Mouse (Mus musculus) kidney, embryonic 14.5 days (tissue): ENCODE measurements around the gene Cisd1. TPM values are rescaled to one million over a fixed set of nuclear protein-coding genes. Genes with fewer than 3 reads are reported as not detected.

Experiments used
- ATAC-seq: fragments of 200-750 bp; cut with Nextera tagmentation; 2 replicates; pipeline ENCODE4 v1.8.0; 2017; ENCODE audit warnings: moderate number of reproducible peaks, mild to moderate bottlenecking, moderate TSS enrichment, moderate library complexity; ENCODE audit not compliant: low FRiP score, low TSS enrichment
- H3K27ac ChIP-seq: fragments of 300-500 bp; sonication (generic); 2 replicates; pipeline ENCODE4 v1.5.1; 2014; ENCODE audit warnings: low read depth, mild to moderate bottlenecking, low read length, moderate library complexity, mixed read lengths
- H3K27me3 ChIP-seq: fragments of 300-500 bp; sonication (generic); 2 replicates; pipeline ENCODE4 v1.6.1; 2014; ENCODE audit warnings: mild to moderate bottlenecking, low read length; ENCODE audit not compliant: control insufficient read depth, insufficient read depth
- H3K36me3 ChIP-seq: fragments of 300-500 bp; sonication (generic); 2 replicates; pipeline ENCODE4 v1.6.1; 2014; ENCODE audit warnings: low read length, mixed read lengths; ENCODE audit not compliant: control insufficient read depth, insufficient read depth
- H3K4me1 ChIP-seq: fragments of 300-500 bp; sonication (generic); 2 replicates; pipeline ENCODE4 v1.6.1; 2014; ENCODE audit warnings: low read length, mixed read lengths; ENCODE audit not compliant: control insufficient read depth, insufficient read depth
- H3K4me2 ChIP-seq: fragments of 300-500 bp; sonication (generic); replicated peaks from 2 replicates; pipeline ENCODE4 v1.6.1; 2014; ENCODE audit warnings: low read depth, mild to moderate bottlenecking, low read length
- H3K4me3 ChIP-seq: fragments of 300-500 bp; sonication (generic); 2 replicates; pipeline ENCODE4 v1.5.1; 2014; ENCODE audit warnings: mild to moderate bottlenecking, low read length
- H3K9ac ChIP-seq: fragments of 300-500 bp; sonication (generic); 2 replicates; pipeline ENCODE4 v1.6.1; 2014; ENCODE audit warnings: low read depth, mild to moderate bottlenecking, low read length, moderate library complexity
- H3K9me3 ChIP-seq: fragments of 300-500 bp; sonication (generic); 2 replicates; pipeline ENCODE4 v1.6.1; 2016; ENCODE audit warnings: low read length; ENCODE audit not compliant: control insufficient read depth
- WGBS: fragments of 180-500 bp; shearing (Covaris S2); extraction: QIAGEN DNeasy Blood & Tissue Kit; methylation state at CpG from one replicate; pipeline ENCODE4 v1.1.7; 2014; 5-methylcytosine and 5-hydroxymethylcytosine counted together
- polyA plus RNA-seq: library from polyadenylated mRNA; unstranded; fragments of >200 nt; fragmentation: Nextera tagmentation; extraction: Ambion mirVana; gene quantifications from 2 replicates; pipeline ENCODE4 v1.2.1, GENCODE M21; 2014

Cisd1 gene
- polyA plus RNA-seq, 1 experiment from 2014 or later: 130 TPM

DNA sequence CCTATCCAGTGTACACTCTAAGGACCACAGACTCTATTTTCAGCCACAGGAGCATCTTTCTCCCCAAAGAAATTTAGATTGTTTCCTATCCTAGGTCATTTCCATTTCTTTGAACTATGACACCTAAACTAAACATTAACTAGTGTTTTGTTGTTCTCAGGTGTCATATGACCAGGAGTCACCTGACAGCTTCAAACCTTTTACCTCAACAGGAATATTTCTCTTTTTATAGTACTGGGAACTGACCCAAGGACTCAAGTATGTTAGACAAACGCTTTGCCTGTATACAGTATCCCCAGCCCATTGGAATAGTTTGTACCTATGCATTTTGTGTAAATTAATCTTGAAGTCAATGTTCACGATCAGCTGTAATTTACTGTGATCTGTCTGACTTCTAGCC is 7.0 kb downstream of the Cisd1 start:
- Histone ChIP-seq H3K27me3 (no peaks in the 10 kb centered on the region), H3K4me2 (no peak overlapping the region), H3K4me1 (no peaks in the 10 kb centered on the region), H3K9me3 (no peaks in the 10 kb centered on the region), H3K4me3 (no peak overlapping the region), H3K9ac (no peak overlapping the region), H3K36me3 (peaks cover 16% of the 10 kb centered on the region; the same call in 1 of the 2 replicates), H3K27ac (no peak overlapping the region)
- WGBS: 41% methylated on average over 2 of the region's 2 CpGs
- no peak for ATAC-seq

DNA sequence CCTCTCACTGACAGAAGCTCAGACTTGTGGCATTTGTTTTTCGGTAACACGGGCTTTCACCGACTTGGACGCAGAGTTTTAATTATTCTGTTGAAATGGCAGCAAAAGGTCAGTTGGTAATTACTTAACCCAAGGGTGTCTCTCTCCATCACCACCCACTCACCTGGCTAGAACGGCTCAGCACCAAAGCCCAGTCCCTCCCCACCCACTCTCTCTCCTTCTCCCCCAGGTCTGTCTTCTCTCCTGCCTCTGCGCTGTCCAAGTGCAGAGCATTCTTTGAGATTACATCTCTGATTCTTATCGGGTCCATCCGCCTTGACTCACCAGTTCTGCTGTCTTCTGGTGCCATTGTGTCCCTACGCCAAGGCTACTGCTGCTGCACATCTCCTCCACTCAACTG is 11.9 kb downstream of the Cisd1 start:
- WGBS: 91% methylated on average over 9 of the region's 9 CpGs
- Histone ChIP-seq H3K27ac (no peak overlapping the region), H3K36me3 (peaks cover 27% of the 10 kb centered on the region; the same call in 1 of the 2 replicates), H3K9me3 (no peaks in the 10 kb centered on the region), H3K4me3 (no peak overlapping the region), H3K9ac (no peak overlapping the region), H3K27me3 (no peaks in the 10 kb centered on the region), H3K4me2 (no peak overlapping the region), H3K4me1 (no peaks in the 10 kb centered on the region)
- no peak for ATAC-seq

DNA sequence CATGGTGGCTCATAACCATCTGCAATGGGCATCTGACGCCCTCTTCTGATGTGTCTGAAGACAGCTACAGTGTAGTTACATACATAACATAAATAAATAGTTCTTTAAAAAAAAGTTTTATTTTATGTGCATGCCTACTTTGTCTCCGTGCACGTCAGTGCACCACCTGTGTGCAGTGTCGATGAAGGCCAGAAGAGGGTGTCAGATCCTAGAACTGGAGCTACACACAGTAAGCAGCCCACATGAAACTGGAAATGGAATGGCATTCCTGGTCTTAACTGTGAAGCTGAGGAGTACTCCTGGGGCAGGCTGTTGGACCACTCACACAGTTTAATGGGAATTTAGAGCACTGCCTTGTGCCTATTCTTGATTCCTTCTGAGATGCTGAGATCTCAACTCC is 12.4 kb downstream of the Cisd1 start:
- no peak overlapping the region for H3K4me3 ChIP-seq
- no peaks in the 10 kb centered on the region for H3K27me3 ChIP-seq
- WGBS: 92% methylated on average over 4 of the region's 4 CpGs
- no peaks in the 10 kb centered on the region for H3K4me1 ChIP-seq
- no peak overlapping the region for H3K4me2 ChIP-seq
- ATAC-seq: no peak
- no peaks in the 10 kb centered on the region for H3K9me3 ChIP-seq
- H3K9ac ChIP-seq: no peak overlapping the region
- H3K27ac ChIP-seq: no peak overlapping the region
- peaks cover 27% of the 10 kb centered on the region; the same call in 1 of the 2 replicates for H3K36me3 ChIP-seq

DNA sequence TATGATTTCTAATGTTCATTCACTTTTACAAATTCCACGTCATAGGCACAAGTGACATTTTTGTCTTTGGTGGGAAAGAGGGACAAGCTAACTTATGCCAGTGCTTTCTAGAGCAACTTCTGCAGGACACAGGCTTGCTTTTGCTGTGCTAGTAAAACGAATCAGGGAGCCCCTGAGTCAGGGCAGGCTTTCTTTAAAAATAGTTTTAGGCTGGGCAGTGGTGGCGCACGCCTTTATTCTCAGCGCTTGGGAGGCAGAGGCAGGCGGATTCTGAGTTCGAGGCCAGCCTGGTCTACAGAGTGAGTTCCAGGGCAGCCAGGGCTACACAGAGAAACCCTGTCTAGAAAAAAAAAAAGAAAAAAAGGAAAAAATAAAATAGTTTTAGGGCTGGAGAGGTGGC is 12.8 kb downstream of the Cisd1 start:
- H3K36me3 ChIP-seq: peaks cover 27% of the 10 kb centered on the region; the same call in 1 of the 2 replicates
- no peak overlapping the region for H3K4me3 ChIP-seq
- H3K4me2 ChIP-seq: no peak overlapping the region
- WGBS: 96% methylated on average over 7 of the region's 7 CpGs
- no peak overlapping the region for H3K9ac ChIP-seq
- no peak overlapping the region for H3K27ac ChIP-seq
- no peaks in the 10 kb centered on the region for H3K9me3 ChIP-seq
- no peaks in the 10 kb centered on the region for H3K27me3 ChIP-seq
- no peaks in the 10 kb centered on the region for H3K4me1 ChIP-seq
- no peak for ATAC-seq

DNA sequence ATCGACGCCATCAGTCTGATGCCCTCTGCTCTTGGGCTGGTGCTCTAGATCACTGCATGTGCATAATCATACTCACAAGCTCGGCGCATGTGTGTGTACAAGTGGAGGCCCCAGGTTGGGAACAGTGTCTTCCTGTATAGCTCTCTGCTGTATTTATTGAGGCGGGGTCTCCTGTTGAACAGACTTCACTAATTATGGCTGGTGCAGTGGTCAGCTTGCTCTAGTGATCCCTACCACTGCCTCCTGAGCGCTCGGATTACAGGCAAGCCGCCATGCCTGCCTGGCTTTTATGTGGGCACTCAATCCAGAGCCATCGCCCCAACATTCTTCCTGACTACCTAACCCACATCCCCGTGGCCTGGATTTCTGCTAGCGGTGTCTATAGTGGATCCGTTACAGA is 14.7 kb downstream of the Cisd1 start:
- Histone ChIP-seq H3K36me3 (peaks cover 22% of the 10 kb centered on the region; the same call in 1 of the 2 replicates), H3K27ac (no peak overlapping the region), H3K4me3 (no peak overlapping the region), H3K4me2 (no peak overlapping the region), H3K27me3 (no peaks in the 10 kb centered on the region), H3K9me3 (no peaks in the 10 kb centered on the region), H3K4me1 (no peaks in the 10 kb centered on the region), H3K9ac (no peak overlapping the region)
- ATAC-seq: peak; percentile 50; the same call in 1 of the 2 replicates
- WGBS: 65% methylated on average over 12 of the region's 12 CpGs

DNA sequence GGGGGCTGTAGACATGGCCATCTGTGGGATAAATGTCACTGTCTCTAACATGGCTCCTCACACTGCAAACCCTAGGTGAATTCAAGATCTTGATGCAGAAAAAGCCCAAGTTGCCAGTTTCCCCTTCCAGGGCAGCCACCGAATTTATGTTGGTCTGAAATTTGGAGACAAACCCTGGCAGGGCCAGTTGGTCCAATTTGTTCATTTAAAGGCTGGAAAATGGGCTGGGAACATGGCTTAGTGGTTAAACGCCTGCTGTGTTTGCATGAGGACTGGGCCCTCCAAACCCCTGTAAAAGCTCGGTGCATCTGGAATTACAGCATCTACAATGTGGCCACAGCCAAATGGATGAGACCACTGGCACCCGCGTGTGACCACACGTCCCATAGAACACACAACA is 15.5 kb downstream of the Cisd1 start:
- Histone ChIP-seq H3K36me3 (peaks cover 21% of the 10 kb centered on the region; the same call in 1 of the 2 replicates), H3K9ac (no peak overlapping the region), H3K4me2 (no peak overlapping the region), H3K9me3 (no peaks in the 10 kb centered on the region), H3K27me3 (no peaks in the 10 kb centered on the region), H3K4me3 (no peak overlapping the region), H3K27ac (no peak overlapping the region), H3K4me1 (no peaks in the 10 kb centered on the region)
- WGBS: 93% methylated on average over 6 of the region's 6 CpGs
- ATAC-seq: no peak

DNA sequence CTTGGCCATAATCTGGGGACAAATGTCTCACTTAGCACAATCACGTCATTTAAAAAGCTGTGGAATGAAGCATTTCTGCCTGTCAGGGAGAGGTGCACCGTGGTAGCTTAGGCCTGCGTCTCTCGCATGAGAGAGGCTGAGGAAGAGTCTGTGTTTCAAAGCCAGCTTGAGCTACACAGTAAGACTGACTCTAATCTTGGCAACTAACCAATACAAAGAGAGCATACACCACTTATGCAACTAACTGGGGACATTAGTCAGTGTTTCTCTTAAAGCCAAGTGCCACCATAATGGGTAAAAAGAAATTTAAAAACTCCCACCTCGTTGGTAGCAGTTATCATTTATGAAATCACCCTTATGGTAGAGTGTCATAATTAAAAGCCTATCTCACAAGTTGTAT is 15.9 kb downstream of the Cisd1 start:
- no peak overlapping the region for H3K9ac ChIP-seq
- no peaks in the 10 kb centered on the region for H3K9me3 ChIP-seq
- no peaks in the 10 kb centered on the region for H3K27me3 ChIP-seq
- H3K36me3 ChIP-seq: peaks cover 17% of the 10 kb centered on the region; the same call in 1 of the 2 replicates
- no peak overlapping the region for H3K4me3 ChIP-seq
- no peak overlapping the region for H3K4me2 ChIP-seq
- no peak for ATAC-seq
- no peaks in the 10 kb centered on the region for H3K4me1 ChIP-seq
- WGBS: 94% methylated on average over 5 of the region's 5 CpGs
- H3K27ac ChIP-seq: no peak overlapping the region

DNA sequence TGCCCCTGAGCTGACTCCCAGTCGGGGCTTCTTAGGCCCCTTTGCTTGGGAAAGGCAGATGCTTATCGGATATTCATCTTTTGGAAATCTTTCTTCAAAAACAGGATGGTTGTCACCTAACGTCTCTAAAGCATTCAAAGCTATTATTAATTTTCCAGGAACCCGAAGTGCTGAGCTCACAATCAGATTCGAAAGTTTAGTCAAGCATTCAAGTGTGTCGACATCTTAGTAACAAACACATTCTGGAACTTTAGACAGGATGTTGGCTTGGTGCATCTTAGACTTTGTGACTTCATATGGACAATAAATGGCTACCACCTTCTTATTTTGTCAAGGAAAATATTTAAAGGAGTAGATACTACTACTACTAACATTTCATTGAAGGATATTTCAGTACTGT is 16.4 kb downstream of the Cisd1 start:
- peaks cover 13% of the 10 kb centered on the region; the same call in 1 of the 2 replicates for H3K36me3 ChIP-seq
- no peak overlapping the region for H3K4me3 ChIP-seq
- H3K27me3 ChIP-seq: no peaks in the 10 kb centered on the region
- no peak overlapping the region for H3K9ac ChIP-seq
- H3K27ac ChIP-seq: no peak overlapping the region
- H3K9me3 ChIP-seq: no peaks in the 10 kb centered on the region
- H3K4me1 ChIP-seq: no peaks in the 10 kb centered on the region
- no peak overlapping the region for H3K4me2 ChIP-seq
- ATAC-seq: no peak
- WGBS: 63% methylated on average over 6 of the region's 6 CpGs

DNA sequence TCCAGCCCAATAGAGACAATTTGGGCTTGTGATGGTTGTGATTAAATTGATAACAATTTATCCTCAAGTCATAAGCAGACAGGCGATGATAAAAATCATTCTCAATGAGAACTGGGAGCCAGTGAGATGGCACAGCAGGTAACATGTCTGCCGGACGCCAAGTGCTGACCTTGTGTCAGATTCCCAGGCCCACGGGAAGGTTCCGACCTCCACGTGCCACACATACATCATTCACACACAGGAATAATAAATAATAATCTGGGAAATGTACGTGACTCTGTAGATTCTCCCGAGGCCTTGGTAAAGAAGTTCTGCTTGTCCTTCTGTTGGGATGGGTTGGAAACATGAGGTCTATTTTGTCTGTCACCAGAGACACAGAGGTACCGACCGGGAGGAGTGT is 17.4 kb downstream of the Cisd1 start:
- no peak overlapping the region for H3K27ac ChIP-seq
- no peak; the same call in 1 of the 2 replicates for ATAC-seq
- H3K4me1 ChIP-seq: no peaks in the 10 kb centered on the region
- no peaks in the 10 kb centered on the region for H3K27me3 ChIP-seq
- WGBS: 81% methylated on average over 10 of the region's 10 CpGs
- no peak overlapping the region for H3K9ac ChIP-seq
- no peak overlapping the region for H3K4me2 ChIP-seq
- no peaks in the 10 kb centered on the region for H3K9me3 ChIP-seq
- no peak overlapping the region for H3K4me3 ChIP-seq
- peaks cover 11% of the 10 kb centered on the region; the same call in 1 of the 2 replicates for H3K36me3 ChIP-seq
